Mouse (Mus musculus) myocyte (in vitro differentiated cells): Measurements from ENCODE around the gene Tmem54. TPM values are rescaled to one million over a fixed set of nuclear protein-coding genes. Genes with fewer than 3 reads are reported as not detected.

ENCODE experiments used
- H3K27me3 ChIP-seq: one replicate; pipeline ENCODE4 v1.6.1; 2011; ENCODE audit not compliant: control insufficient read depth, insufficient read depth, insufficient read length
- H3K36me3 ChIP-seq: one replicate; pipeline ENCODE4 v1.6.1; 2011; ENCODE audit not compliant: control insufficient read depth, insufficient read depth
- H3K4me2 ChIP-seq: one replicate; pipeline ENCODE4 v1.6.1; 2011; ENCODE audit warnings: low read depth, control low read depth
- H3K4me3 ChIP-seq: one replicate; pipeline ENCODE4 v1.5.1; 2011; ENCODE audit warnings: mild to moderate bottlenecking, control low read depth, moderate library complexity
- H3K79me2 ChIP-seq: one replicate; pipeline ENCODE4 v1.6.1; 2011; ENCODE audit not compliant: control insufficient read depth, insufficient read depth
- H3ac ChIP-seq: one replicate; pipeline ENCODE4 v1.6.1; 2011; ENCODE audit not compliant: control insufficient read depth, insufficient read length
- CEBPB ChIP-seq: IDR thresholded peaks from 2 replicates; pipeline ENCODE4 v1.6.1; 2011; ENCODE audit warnings: mild to moderate bottlenecking, moderate library complexity; ENCODE audit not compliant: poor library complexity, insufficient read depth, severe bottlenecking
- E2F4 ChIP-seq: IDR thresholded peaks from one replicate; pipeline ENCODE4 v1.6.1; 2011; ENCODE audit warnings: mild to moderate bottlenecking, control low read depth, moderate library complexity; ENCODE audit not compliant: insufficient read depth
- MAX ChIP-seq: IDR thresholded peaks from one replicate; pipeline ENCODE4 v1.6.1; 2011; ENCODE audit warnings: low read depth, mild to moderate bottlenecking, control low read depth
- MYOD1 ChIP-seq, 3 experiments: IDR thresholded peaks; one replicate each; pipeline ENCODE4 v1.6.1; 2011; ENCODE audit warnings: control low read depth in 2 of 3, low read depth in 2 of 3, mild to moderate bottlenecking in 2 of 3, moderate library complexity in 1 of 3; ENCODE audit not compliant: insufficient read length in 2 of 3, control insufficient read depth in 1 of 3
- MYOG ChIP-seq, 3 experiments: IDR thresholded peaks; one replicate each; pipeline ENCODE4 v1.6.1; 2011; ENCODE audit warnings: control low read depth in 2 of 3, low read depth in 2 of 3, mild to moderate bottlenecking in 2 of 3; ENCODE audit not compliant: insufficient read length in 2 of 3, control insufficient read depth in 1 of 3, insufficient read depth in 1 of 3
- POLR2A ChIP-seq: IDR thresholded peaks from one replicate; pipeline ENCODE4 v1.6.1; 2011; ENCODE audit warnings: low read depth, mild to moderate bottlenecking, control low read depth, moderate library complexity; ENCODE audit not compliant: insufficient read length
- POLR2AphosphoS2 ChIP-seq: IDR thresholded peaks from one replicate; pipeline ENCODE4 v1.6.1; 2011; ENCODE audit warnings: low read depth, control low read depth; ENCODE audit not compliant: insufficient read length
- REST ChIP-seq: IDR thresholded peaks from one replicate; pipeline ENCODE4 v1.6.1; 2011; ENCODE audit warnings: mild to moderate bottlenecking, control low read depth, moderate library complexity; ENCODE audit not compliant: insufficient read depth, insufficient read length
- SRF ChIP-seq: IDR thresholded peaks from one replicate; pipeline ENCODE4 v1.6.1; 2011; ENCODE audit warnings: low read depth; ENCODE audit not compliant: control insufficient read depth, insufficient read length
- TCF12 ChIP-seq: IDR thresholded peaks from one replicate; pipeline ENCODE4 v1.6.1; 2011; ENCODE audit warnings: mild to moderate bottlenecking, control low read depth; ENCODE audit not compliant: poor library complexity, insufficient read depth, severe bottlenecking
- TCF3 ChIP-seq: IDR thresholded peaks from one replicate; pipeline ENCODE4 v1.6.1; 2011; ENCODE audit warnings: low read depth, control low read depth; ENCODE audit not compliant: insufficient read length
- USF1 ChIP-seq: IDR thresholded peaks from one replicate; pipeline ENCODE4 v1.6.1; 2011; ENCODE audit warnings: low read depth, mild to moderate bottlenecking, control low read depth, moderate library complexity
- polyA plus RNA-seq: library from polyadenylated mRNA; unstranded; fragments of >200 nt; fragmentation: generic; extraction: Trizol; gene quantifications from one replicate; pipeline ENCODE4 v1.2.1, GENCODE M21; 2012; ENCODE audit warnings: missing spikeins

Gene Tmem54
- polyA plus RNA-seq, 1 experiment = 0.41 TPM

GRCm38 (mm10) chr4:129113083-129113988 lies 8.0 kb downstream of the Tmem54 start:
- H3K4me2 ChIP-seq = no peak overlapping the region
- H3K36me3 ChIP-seq = no peaks in the 10 kb centered on the region
- peaks cover 22% of the 10 kb centered on the region for H3K27me3 ChIP-seq
- H3ac ChIP-seq = no peak overlapping the region
- no peak overlapping the region for H3K4me3 ChIP-seq
- no peaks in the 10 kb centered on the region for H3K79me2 ChIP-seq
- TF ChIP-seq TCF12 (no peak), POLR2A (no peak), MYOD1 (IDR thresholded peaks at IDR 0.05; ENCODE audit: control insufficient read depth in 1 of 3, insufficient read length in 2 of 3, low read depth in 2 of 3) (peak in 2 of 3 experiments; percentile 89 to 93), TCF3 (no peak), MAX (no peak), MYOG (IDR thresholded peaks at IDR 0.05; ENCODE audit: control insufficient read depth in 1 of 3, insufficient read depth in 1 of 3, insufficient read length in 2 of 3, low read depth in 2 of 3) (peak in 2 of 3 experiments; percentile 92 to 95)

GRCm38 (mm10) chr4:129116703-129117102 lies 11.4 kb downstream of the Tmem54 start:
- no peaks in the 10 kb centered on the region for H3K79me2 ChIP-seq
- no peak overlapping the region for H3K4me3 ChIP-seq
- H3K27me3 ChIP-seq = peaks cover 51% of the 10 kb centered on the region
- H3K4me2 ChIP-seq = no peak overlapping the region
- TF ChIP-seq TCF12 (no peak), POLR2A (no peak), MAX (no peak), SRF (no peak), POLR2AphosphoS2 (no peak), MYOD1 (IDR thresholded peaks at IDR 0.05; ENCODE audit: control insufficient read depth in 1 of 3, insufficient read length in 2 of 3, low read depth in 2 of 3) (no peak), USF1 (no peak), TCF3 (no peak), MYOG (IDR thresholded peaks at IDR 0.05; ENCODE audit: control insufficient read depth in 1 of 3, insufficient read depth in 1 of 3, insufficient read length in 2 of 3, low read depth in 2 of 3) (no peak), E2F4 (no peak)
- no peaks in the 10 kb centered on the region for H3K36me3 ChIP-seq
- H3ac ChIP-seq = no peak overlapping the region

GRCm38 (mm10) chr4:129117720-129118510 lies 12.6 kb downstream of the Tmem54 start:
- no peak overlapping the region for H3K4me3 ChIP-seq
- no peak overlapping the region for H3K4me2 ChIP-seq
- no peak overlapping the region for H3ac ChIP-seq
- peaks cover 64% of the 10 kb centered on the region for H3K27me3 ChIP-seq
- no peaks in the 10 kb centered on the region for H3K36me3 ChIP-seq
- TF ChIP-seq TCF12 (no peak), USF1 (no peak), TCF3 (no peak), CEBPB (no peak), E2F4 (no peak), REST (no peak), MYOG (IDR thresholded peaks at IDR 0.05; ENCODE audit: control insufficient read depth in 1 of 3, insufficient read depth in 1 of 3, insufficient read length in 2 of 3, low read depth in 2 of 3) (no peak), MYOD1 (IDR thresholded peaks at IDR 0.05; ENCODE audit: control insufficient read depth in 1 of 3, insufficient read length in 2 of 3, low read depth in 2 of 3) (no peak), POLR2AphosphoS2 (no peak), POLR2A (no peak), SRF (no peak), MAX (no peak)
- no peaks in the 10 kb centered on the region for H3K79me2 ChIP-seq

GRCm38 (mm10) chr4:129119708-129120107 lies 14.4 kb downstream of the Tmem54 start:
- TF ChIP-seq CEBPB (no peak), POLR2A (no peak), TCF3 (no peak), SRF (no peak), MYOG (IDR thresholded peaks at IDR 0.05; ENCODE audit: control insufficient read depth in 1 of 3, insufficient read depth in 1 of 3, insufficient read length in 2 of 3, low read depth in 2 of 3) (no peak), MAX (no peak), MYOD1 (IDR thresholded peaks at IDR 0.05; ENCODE audit: control insufficient read depth in 1 of 3, insufficient read length in 2 of 3, low read depth in 2 of 3) (no peak), POLR2AphosphoS2 (no peak), TCF12 (no peak), REST (no peak), USF1 (no peak), E2F4 (no peak)
- Histone ChIP-seq H3K27me3 (peaks cover 64% of the 10 kb centered on the region), H3K4me3 (no peak overlapping the region), H3K79me2 (no peaks in the 10 kb centered on the region), H3K4me2 (no peak overlapping the region), H3K36me3 (no peaks in the 10 kb centered on the region), H3ac (no peak overlapping the region)
